Mouse (Mus musculus) myocyte (in vitro differentiated cells): ENCODE data around the gene Armc2.

Experiments used
- CEBPB ChIP-seq: IDR thresholded peaks from 2 replicates; pipeline ENCODE4 v1.6.1; 2011; ENCODE audit warnings: mild to moderate bottlenecking, moderate library complexity; ENCODE audit not compliant: poor library complexity, insufficient read depth, severe bottlenecking
- E2F4 ChIP-seq: IDR thresholded peaks from one replicate; pipeline ENCODE4 v1.6.1; 2011; ENCODE audit warnings: mild to moderate bottlenecking, control low read depth, moderate library complexity; ENCODE audit not compliant: insufficient read depth
- MAX ChIP-seq: IDR thresholded peaks from one replicate; pipeline ENCODE4 v1.6.1; 2011; ENCODE audit warnings: low read depth, mild to moderate bottlenecking, control low read depth
- MYOD1 ChIP-seq, 3 experiments: IDR thresholded peaks; one replicate each; pipeline ENCODE4 v1.6.1; 2011; ENCODE audit warnings: control low read depth in 2 of 3, low read depth in 2 of 3, mild to moderate bottlenecking in 2 of 3, moderate library complexity in 1 of 3; ENCODE audit not compliant: insufficient read length in 2 of 3, control insufficient read depth in 1 of 3
- MYOG ChIP-seq, 3 experiments: IDR thresholded peaks; one replicate each; pipeline ENCODE4 v1.6.1; 2011; ENCODE audit warnings: control low read depth in 2 of 3, low read depth in 2 of 3, mild to moderate bottlenecking in 2 of 3; ENCODE audit not compliant: insufficient read length in 2 of 3, control insufficient read depth in 1 of 3, insufficient read depth in 1 of 3
- POLR2A ChIP-seq: IDR thresholded peaks from one replicate; pipeline ENCODE4 v1.6.1; 2011; ENCODE audit warnings: low read depth, mild to moderate bottlenecking, control low read depth, moderate library complexity; ENCODE audit not compliant: insufficient read length
- POLR2AphosphoS2 ChIP-seq: IDR thresholded peaks from one replicate; pipeline ENCODE4 v1.6.1; 2011; ENCODE audit warnings: low read depth, control low read depth; ENCODE audit not compliant: insufficient read length
- REST ChIP-seq: IDR thresholded peaks from one replicate; pipeline ENCODE4 v1.6.1; 2011; ENCODE audit warnings: mild to moderate bottlenecking, control low read depth, moderate library complexity; ENCODE audit not compliant: insufficient read depth, insufficient read length
- TCF12 ChIP-seq: IDR thresholded peaks from one replicate; pipeline ENCODE4 v1.6.1; 2011; ENCODE audit warnings: mild to moderate bottlenecking, control low read depth; ENCODE audit not compliant: poor library complexity, insufficient read depth, severe bottlenecking
- TCF3 ChIP-seq: IDR thresholded peaks from one replicate; pipeline ENCODE4 v1.6.1; 2011; ENCODE audit warnings: low read depth, control low read depth; ENCODE audit not compliant: insufficient read length
- USF1 ChIP-seq: IDR thresholded peaks from one replicate; pipeline ENCODE4 v1.6.1; 2011; ENCODE audit warnings: low read depth, mild to moderate bottlenecking, control low read depth, moderate library complexity

GRCm38 (mm10) chr10:41912290-41912994, 105.8 kb downstream of the Armc2 start:
- TF ChIP-seq POLR2A (no peak), USF1 (no peak), POLR2AphosphoS2 (no peak), TCF12 (no peak), MAX (no peak), E2F4 (no peak), MYOD1 (IDR thresholded peaks at IDR 0.05; ENCODE audit: control insufficient read depth in 1 of 3, insufficient read length in 2 of 3, low read depth in 2 of 3) (no peak), REST (no peak), MYOG (IDR thresholded peaks at IDR 0.05; ENCODE audit: control insufficient read depth in 1 of 3, insufficient read depth in 1 of 3, insufficient read length in 2 of 3, low read depth in 2 of 3) (no peak), CEBPB (no peak), TCF3 (no peak)
